Mouse (Mus musculus): ENCODE measurements at regions not wholly inside any gene's neighbourhood (a gene's known extent, or its start where the extent isn't known, plus 50 kb on each side); places are given as distances from the start of the nearest gene placed in this dataset.
"Not testable (repeated sequence)": the region's sequence is repeated elsewhere in the genome, so short reads cannot be mapped to it uniquely, and the experiment has no call there.

DNA sequence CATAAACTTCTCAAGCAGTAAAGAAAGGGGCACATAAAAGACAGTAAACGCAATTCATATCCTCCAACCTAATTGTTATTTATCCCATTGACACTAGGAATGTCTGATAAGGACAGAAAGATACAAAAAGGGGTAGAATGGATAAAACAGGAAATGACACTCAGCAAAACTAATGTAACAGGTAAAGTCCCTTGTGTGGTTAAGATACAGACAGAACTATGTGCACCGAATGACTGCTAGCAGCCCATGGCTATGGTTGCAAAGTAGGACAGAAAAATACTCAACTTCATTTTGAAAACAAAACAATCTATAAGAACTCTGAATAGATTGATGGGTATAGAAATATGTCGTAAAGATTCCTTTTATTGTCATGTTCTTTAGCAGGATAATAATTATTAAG, 408.4 kb upstream of the Dab2 start:
- no peaks in the 10 kb centered on the region for H3K36me3 ChIP-seq (replicated peaks; ENCODE audit: low read length)
- no peaks in the 10 kb centered on the region for H3K4me1 ChIP-seq
- no peaks in the 10 kb centered on the region for H3K27me3 ChIP-seq (replicated peaks)
- H3K9me3 ChIP-seq = no peaks in the 10 kb centered on the region
- no peak overlapping the region for H3K4me3 ChIP-seq (replicated peaks)
- TF ChIP-seq GATA1 (IDR thresholded peaks at IDR 0.05; ENCODE audit: borderline replicate concordance, low read length) (no peak), FLI1 (IDR thresholded peaks at IDR 0.05; ENCODE audit: low read length) (no peak)

- Histone ChIP-seq H3K36me3 (replicated peaks; ENCODE audit: low read length) (no peaks in the 10 kb centered on the region), H3K9me3 (no peaks in the 10 kb centered on the region), H3K27me3 (replicated peaks) (no peaks in the 10 kb centered on the region), H3K4me1 (no peaks in the 10 kb centered on the region), H3K4me3 (replicated peaks) (no peak overlapping the region)
- TF ChIP-seq GATA1 (IDR thresholded peaks at IDR 0.05; ENCODE audit: borderline replicate concordance, low read length) (no peak), FLI1 (IDR thresholded peaks at IDR 0.05; ENCODE audit: low read length) (no peak)
Measured at GRCm38 (mm10) chr15:5892034-5892433, 407.6 kb upstream of the Dab2 start.

- H3K4me3 ChIP-seq (replicated peaks); H3K4me1 ChIP-seq; H3K36me3 ChIP-seq (replicated peaks; ENCODE audit: low read length); H3K27me3 ChIP-seq (replicated peaks); H3K9me3 ChIP-seq: not testable (repeated sequence)
Measured at GRCm38 (mm10) chr15:5895688-5896470, 403.7 kb upstream of the Dab2 start.

DNA sequence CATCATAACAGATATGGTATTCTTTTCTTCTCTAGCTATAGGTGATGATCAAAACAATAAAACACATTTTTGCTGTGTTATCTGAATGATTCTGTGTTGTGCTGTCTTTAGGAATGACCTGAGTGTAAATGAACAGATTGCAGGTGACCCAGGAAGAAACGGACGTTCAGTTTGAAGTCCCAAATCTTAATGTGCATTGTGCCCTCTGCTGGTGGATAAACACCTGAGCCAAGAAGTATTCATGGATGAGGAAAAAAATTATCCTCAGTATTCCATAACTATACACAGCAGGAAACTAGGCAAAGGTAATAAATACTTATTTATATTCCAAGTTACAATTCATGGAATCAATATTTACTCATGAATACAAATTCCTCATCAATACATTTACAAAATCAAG, 384.3 kb upstream of the Dab2 start:
- Histone ChIP-seq H3K27me3 (replicated peaks) (no peaks in the 10 kb centered on the region), H3K36me3 (replicated peaks; ENCODE audit: low read length) (no peaks in the 10 kb centered on the region), H3K9me3 (no peaks in the 10 kb centered on the region), H3K4me3 (replicated peaks) (no peak overlapping the region), H3K4me1 (no peaks in the 10 kb centered on the region)
- no peak for TF ChIP-seq FLI1 (IDR thresholded peaks at IDR 0.05; ENCODE audit: low read length)

- Histone ChIP-seq H3K4me3 (replicated peaks) (no peak overlapping the region), H3K36me3 (replicated peaks; ENCODE audit: low read length) (no peaks in the 10 kb centered on the region), H3K4me1 (no peaks in the 10 kb centered on the region), H3K9me3 (no peaks in the 10 kb centered on the region), H3K27me3 (replicated peaks) (no peaks in the 10 kb centered on the region)
- TF ChIP-seq GATA1 (IDR thresholded peaks at IDR 0.05; ENCODE audit: borderline replicate concordance, low read length) (no peak), FLI1 (IDR thresholded peaks at IDR 0.05; ENCODE audit: low read length) (no peak)
Measured at GRCm38 (mm10) chr15:5920058-5920457, 379.5 kb upstream of the Dab2 start.

DNA sequence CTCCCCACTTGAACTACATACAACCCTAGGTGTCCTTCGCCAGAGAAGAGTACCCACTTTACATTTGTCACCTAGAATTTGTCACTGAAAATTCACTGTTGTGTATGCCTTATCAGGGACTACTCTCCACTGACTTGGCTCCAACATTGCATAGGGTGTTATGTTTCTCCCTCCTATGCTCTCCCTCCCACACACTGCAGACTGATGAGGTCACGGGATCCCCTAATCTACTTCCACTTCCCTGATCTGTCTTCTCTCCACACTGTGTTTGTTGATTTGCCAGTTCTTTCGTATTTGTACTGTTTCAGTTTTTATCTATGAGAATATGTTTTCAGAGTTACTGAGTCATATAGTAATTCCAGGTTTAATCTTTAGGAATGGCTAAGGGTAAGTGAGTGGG, 371.8 kb upstream of the Dab2 start:
- Histone ChIP-seq H3K9me3 (no peaks in the 10 kb centered on the region), H3K36me3 (replicated peaks; ENCODE audit: low read length) (no peaks in the 10 kb centered on the region), H3K27me3 (replicated peaks) (no peaks in the 10 kb centered on the region), H3K4me1 (peaks cover 4% of the 10 kb centered on the region; the same call in 1 of the 2 replicates), H3K4me3 (replicated peaks) (no peak overlapping the region)
- TF ChIP-seq FLI1 (IDR thresholded peaks at IDR 0.05; ENCODE audit: low read length) = no peak
- no peak for TF ChIP-seq GATA1 (IDR thresholded peaks at IDR 0.05; ENCODE audit: borderline replicate concordance, low read length)

DNA sequence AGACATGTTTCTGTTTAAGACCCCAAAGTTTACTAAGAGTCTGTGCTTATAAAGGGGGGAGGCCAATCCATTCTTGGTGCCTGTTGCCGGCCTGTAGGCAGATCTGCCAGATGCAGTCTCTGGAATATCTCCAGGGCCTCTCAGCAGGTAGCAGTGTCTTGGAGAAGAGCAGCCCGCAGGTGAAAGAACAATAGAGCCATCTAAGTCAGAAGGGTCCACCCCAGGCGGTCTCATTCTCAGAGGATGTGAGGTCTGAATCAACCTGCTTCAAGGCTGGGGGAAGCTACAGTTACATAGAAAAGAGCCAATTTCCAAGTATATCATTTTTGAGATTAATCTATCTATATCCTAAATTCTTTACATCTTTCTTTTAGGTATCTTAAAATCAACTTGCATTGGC, 366.0 kb upstream of the Dab2 start:
- no peaks in the 10 kb centered on the region for H3K36me3 ChIP-seq (replicated peaks; ENCODE audit: low read length)

GRCm38 (mm10) chr15:5940945-5941344, 358.6 kb upstream of the Dab2 start:
- Histone ChIP-seq H3K36me3 (replicated peaks; ENCODE audit: low read length) (no peaks in the 10 kb centered on the region), H3K4me3 (replicated peaks) (no peak overlapping the region), H3K9me3 (peaks cover 8% of the 10 kb centered on the region; the same call in 1 of the 2 replicates), H3K4me1 (no peaks in the 10 kb centered on the region), H3K27me3 (replicated peaks) (no peaks in the 10 kb centered on the region)
- no peak for TF ChIP-seq FLI1 (IDR thresholded peaks at IDR 0.05; ENCODE audit: low read length)
- TF ChIP-seq GATA1 (IDR thresholded peaks at IDR 0.05; ENCODE audit: borderline replicate concordance, low read length) = no peak

More for the DNA sequence above, 366.0 kb upstream of the Dab2 start:
- Histone ChIP-seq H3K27me3 (replicated peaks) (no peaks in the 10 kb centered on the region), H3K9me3 (no peaks in the 10 kb centered on the region), H3K4me3 (replicated peaks) (no peak overlapping the region), H3K4me1 (no peaks in the 10 kb centered on the region)
- TF ChIP-seq GATA1 (IDR thresholded peaks at IDR 0.05; ENCODE audit: borderline replicate concordance, low read length) = no peak
- no peak for TF ChIP-seq FLI1 (IDR thresholded peaks at IDR 0.05; ENCODE audit: low read length)

- Histone ChIP-seq H3K4me3 (replicated peaks) (no peak overlapping the region), H3K4me1 (no peaks in the 10 kb centered on the region), H3K36me3 (replicated peaks; ENCODE audit: low read length) (no peaks in the 10 kb centered on the region), H3K27me3 (replicated peaks) (no peaks in the 10 kb centered on the region), H3K9me3 (peaks cover 8% of the 10 kb centered on the region; the same call in 1 of the 2 replicates)
- TF ChIP-seq GATA1 (IDR thresholded peaks at IDR 0.05; ENCODE audit: borderline replicate concordance, low read length) = no peak
- TF ChIP-seq FLI1 (IDR thresholded peaks at IDR 0.05; ENCODE audit: low read length) = no peak
Measured at GRCm38 (mm10) chr15:5946650-5947049, 352.9 kb upstream of the Dab2 start.

DNA sequence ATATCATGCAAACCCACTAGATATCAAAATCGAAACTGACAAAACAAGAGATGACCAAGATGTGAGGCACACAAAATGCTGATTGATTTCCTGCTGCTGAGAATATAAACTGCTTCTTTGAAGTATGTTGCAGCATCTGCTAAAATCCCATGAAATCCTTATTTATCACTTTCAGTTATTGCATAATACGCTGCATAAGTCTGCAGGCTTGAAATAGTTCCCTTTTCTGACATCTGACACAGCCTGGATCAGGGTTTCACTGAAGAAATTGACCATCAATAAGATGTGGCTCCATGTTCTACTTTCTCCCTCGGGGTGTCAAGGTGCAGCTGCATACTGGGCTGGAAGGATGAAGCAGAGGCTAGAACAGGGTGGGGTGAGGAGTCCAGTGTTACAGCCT, 348.7 kb upstream of the Dab2 start:
- Histone ChIP-seq H3K36me3 (replicated peaks; ENCODE audit: low read length) (no peaks in the 10 kb centered on the region), H3K4me1 (no peaks in the 10 kb centered on the region), H3K4me3 (replicated peaks) (no peak overlapping the region), H3K27me3 (replicated peaks) (no peaks in the 10 kb centered on the region), H3K9me3 (no peaks in the 10 kb centered on the region)
- TF ChIP-seq FLI1 (IDR thresholded peaks at IDR 0.05; ENCODE audit: low read length) (no peak), GATA1 (IDR thresholded peaks at IDR 0.05; ENCODE audit: borderline replicate concordance, low read length) (no peak)

GRCm38 (mm10) chr15:5951661-5952060, 347.9 kb upstream of the Dab2 start:
- not testable (repeated sequence) for H3K36me3 ChIP-seq (replicated peaks; ENCODE audit: low read length); H3K4me3 ChIP-seq (replicated peaks); H3K27me3 ChIP-seq (replicated peaks); H3K9me3 ChIP-seq; H3K4me1 ChIP-seq

Measured in megakaryocyte, embryonic 14.5 days (primary cell).